Mouse (Mus musculus) midbrain, embryonic 12.5 days (tissue): ENCODE measurements around the gene Gon7. TPM values are rescaled to one million over a fixed set of nuclear protein-coding genes. Genes with fewer than 3 reads are reported as not detected.

Experiments
- ATAC-seq: fragments of 200-750 bp; cut with Nextera tagmentation; 2 replicates; pipeline ENCODE4 v1.8.0; 2017; ENCODE audit warnings: low read depth, moderate TSS enrichment, moderate library complexity; ENCODE audit not compliant: low FRiP score
- H3K27ac ChIP-seq: fragments of 300-500 bp; sonication (generic); replicated peaks from 2 replicates; pipeline ENCODE4 v1.5.1; 2016; ENCODE audit warnings: mild to moderate bottlenecking
- H3K27me3 ChIP-seq: fragments of 300-500 bp; sonication (generic); 2 replicates; pipeline ENCODE4 v1.6.1; 2016; ENCODE audit warnings: mild to moderate bottlenecking
- H3K36me3 ChIP-seq: fragments of 300-500 bp; sonication (generic); 2 replicates; pipeline ENCODE4 v1.6.1; 2016
- H3K4me1 ChIP-seq: fragments of 300-500 bp; sonication (generic); 2 replicates; pipeline ENCODE4 v1.6.1; 2016
- H3K4me2 ChIP-seq: fragments of 300-500 bp; sonication (generic); replicated peaks from 2 replicates; pipeline ENCODE4 v1.6.1; 2016; ENCODE audit warnings: mild to moderate bottlenecking, moderate library complexity
- H3K4me3 ChIP-seq: fragments of 300-500 bp; sonication (generic); 2 replicates; pipeline ENCODE4 v1.5.1; 2016; ENCODE audit warnings: mild to moderate bottlenecking
- H3K9ac ChIP-seq: fragments of 300-500 bp; sonication (generic); replicated peaks from 2 replicates; pipeline ENCODE4 v1.6.1; 2016; ENCODE audit warnings: mild to moderate bottlenecking, moderate library complexity
- H3K9me3 ChIP-seq: fragments of 300-500 bp; sonication (generic); 2 replicates; pipeline ENCODE4 v1.6.1; 2016; ENCODE audit warnings: mild to moderate bottlenecking
- WGBS: fragments of 180-500 bp; shearing (Covaris S2); methylation state at CpG from one replicate; pipeline ENCODE4 v1.1.7; 2016; 5-methylcytosine and 5-hydroxymethylcytosine counted together
- polyA plus RNA-seq: library from polyadenylated mRNA; unstranded; fragments of >200 nt; fragmentation: Nextera tagmentation; extraction: Ambion mirVana; gene quantifications from 2 replicates; pipeline ENCODE4 v1.2.1, GENCODE M21; 2016

Gene Gon7
- polyA plus RNA-seq, 1 experiment from 2014 or later: 46.0 TPM

DNA sequence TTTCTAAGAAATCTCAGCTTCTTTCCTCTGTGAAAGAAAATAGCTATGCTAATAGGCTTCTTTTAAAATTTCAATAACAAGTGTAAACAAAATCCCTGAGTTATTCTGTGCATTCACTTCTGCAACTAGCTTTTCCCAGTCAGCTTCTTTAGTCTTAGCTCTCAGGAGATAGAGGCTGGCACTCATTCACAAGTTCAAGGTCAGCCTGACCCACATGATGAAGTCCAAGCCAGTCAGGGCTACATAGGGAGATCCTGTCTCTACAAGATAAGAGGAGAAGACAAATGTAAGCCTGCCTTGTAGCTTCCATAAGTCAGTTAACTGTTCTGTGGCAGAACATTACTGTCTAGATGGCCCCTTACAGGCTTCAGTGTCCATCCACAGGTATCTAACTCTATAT lies 6.1 kb upstream of the Gon7 start:
- Histone ChIP-seq H3K27me3 (no peaks in the 10 kb centered on the region), H3K9ac (no peak overlapping the region), H3K27ac (no peak overlapping the region), H3K36me3 (peaks cover 49% of the 10 kb centered on the region), H3K9me3 (no peaks in the 10 kb centered on the region), H3K4me1 (peaks cover 11% of the 10 kb centered on the region), H3K4me2 (no peak overlapping the region), H3K4me3 (no peak overlapping the region)
- no peak for ATAC-seq

GRCm38 (mm10) chr12:102761668-102762067 lies 4.1 kb upstream of the Gon7 start:
- peaks cover 33% of the 10 kb centered on the region for H3K36me3 ChIP-seq
- ATAC-seq: no peak
- no peak overlapping the region for H3K27ac ChIP-seq
- H3K9ac ChIP-seq: no peak overlapping the region
- H3K4me2 ChIP-seq: no peak overlapping the region
- H3K27me3 ChIP-seq: no peaks in the 10 kb centered on the region
- no peaks in the 10 kb centered on the region for H3K9me3 ChIP-seq
- 93% methylated on average over 3 of the region's 3 CpGs for WGBS
- no peak overlapping the region for H3K4me3 ChIP-seq
- peaks cover 18% of the 10 kb centered on the region for H3K4me1 ChIP-seq

GRCm38 (mm10) chr12:102758936-102759335 lies 1.3 kb upstream of the Gon7 start:
- Histone ChIP-seq H3K36me3 (peaks cover 18% of the 10 kb centered on the region), H3K4me3 (peak overlapping the region; percentile 86), H3K9me3 (no peaks in the 10 kb centered on the region), H3K9ac (peak overlapping the region; percentile 80), H3K27me3 (no peaks in the 10 kb centered on the region), H3K4me2 (peak overlapping the region; percentile 94), H3K4me1 (peaks cover 24% of the 10 kb centered on the region), H3K27ac (no peak overlapping the region)
- WGBS: 2% methylated on average over 5 of the region's 5 CpGs
- ATAC-seq: no peak

DNA sequence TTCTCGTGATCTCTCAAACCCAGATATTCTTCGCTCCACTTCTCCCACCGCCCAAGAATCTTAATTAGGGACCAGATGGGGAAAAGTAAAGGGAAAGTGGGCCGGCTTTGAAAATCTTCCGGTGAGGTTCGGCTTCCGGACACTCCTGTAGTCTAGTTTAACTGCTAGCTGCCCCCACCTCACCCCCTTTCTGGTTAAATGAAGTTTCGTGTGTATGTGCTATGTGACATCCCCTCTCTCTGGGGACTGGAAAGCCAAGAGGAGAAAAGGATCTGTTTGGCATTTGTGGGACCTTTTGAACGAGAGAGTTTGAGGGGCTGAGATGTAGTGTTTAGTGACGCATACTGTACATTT lies 777 bp upstream of the Gon7 start, which contains the start of gene Gm20604:
TSS of gene Gm20604 (minus strand) at position 270 of the 354 bp plus-strand sequence.
- Histone ChIP-seq H3K27ac (peak within 1 kb of the TSS; percentile 91), H3K36me3 (peaks cover 17% of the 10 kb centered on the region), H3K4me1 (peaks cover 24% of the 10 kb centered on the region), H3K9ac (peak within 1 kb of the TSS; percentile 80), H3K4me2 (peak within 1 kb of the TSS; percentile 94), H3K9me3 (no peaks in the 10 kb centered on the region), H3K4me3 (peak within 1 kb of the TSS; percentile 86), H3K27me3 (no peaks in the 10 kb centered on the region)
- WGBS: under 1% methylated on average over 10 of the region's 10 CpGs
- ATAC-seq: no peak

DNA sequence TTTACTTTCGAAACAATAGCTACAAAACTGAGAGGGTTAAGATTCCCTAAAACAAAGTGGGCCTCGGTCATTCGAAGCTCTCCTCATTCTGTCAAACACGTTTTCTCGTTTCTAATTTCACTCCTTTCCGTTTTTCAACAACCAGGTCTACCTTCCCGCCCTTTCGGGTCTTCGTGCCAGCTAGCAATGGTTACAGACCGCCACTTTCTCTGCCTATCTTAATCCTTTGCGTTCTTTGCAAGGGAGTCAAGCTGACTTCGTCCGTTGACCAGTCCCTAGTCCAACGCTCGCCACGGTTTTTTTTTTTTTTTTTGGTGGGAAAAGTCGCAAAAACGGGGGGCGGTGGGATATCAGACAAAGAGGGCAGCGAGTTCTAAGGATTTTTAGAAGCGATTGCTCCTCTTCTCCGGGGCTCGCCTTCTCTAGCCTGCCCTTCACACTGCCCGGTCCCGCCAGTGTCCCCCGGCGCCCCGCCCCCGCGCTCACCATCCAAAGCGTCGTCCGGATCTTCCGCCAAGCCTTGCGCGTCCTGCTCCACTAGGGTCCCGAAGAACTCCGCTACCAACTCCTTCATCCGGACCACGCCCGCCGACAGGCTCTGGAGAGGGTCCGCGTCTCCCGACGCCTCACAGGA lies 431 bp downstream of the Gon7 start:
- 2% methylated on average over 46 of the region's 46 CpGs for WGBS
- ATAC-seq: peak; percentile 86
- no peaks in the 10 kb centered on the region for H3K27me3 ChIP-seq

GRCm38 (mm10) chr12:102756304-102756703 lies 1.3 kb downstream of the Gon7 start:
- H3K9me3 ChIP-seq: no peaks in the 10 kb centered on the region
- H3K27me3 ChIP-seq: no peaks in the 10 kb centered on the region
- peak overlapping the region; percentile 86 for H3K4me3 ChIP-seq
- H3K27ac ChIP-seq: no peak overlapping the region
- H3K4me1 ChIP-seq: peaks cover 24% of the 10 kb centered on the region
- H3K4me2 ChIP-seq: peak overlapping the region; percentile 73
- H3K36me3 ChIP-seq: peaks cover 9% of the 10 kb centered on the region
- no peak for ATAC-seq
- 90% methylated on average over 7 of the region's 7 CpGs for WGBS
- 0 out of 2 replicates have a peak overlapping the region, but pooled peaks have one; percentile 71 for H3K9ac ChIP-seq

More for the DNA sequence above, 431 bp downstream of the Gon7 start:
- peaks cover 9% of the 10 kb centered on the region for H3K36me3 ChIP-seq
- H3K4me3 ChIP-seq: peak overlapping the region; percentile 86
- peaks cover 24% of the 10 kb centered on the region for H3K4me1 ChIP-seq
- no peaks in the 10 kb centered on the region for H3K9me3 ChIP-seq
- H3K9ac ChIP-seq: peak overlapping the region; percentile 71
- peak overlapping the region; percentile 91 for H3K27ac ChIP-seq
- peak overlapping the region; percentile 73 for H3K4me2 ChIP-seq

DNA sequence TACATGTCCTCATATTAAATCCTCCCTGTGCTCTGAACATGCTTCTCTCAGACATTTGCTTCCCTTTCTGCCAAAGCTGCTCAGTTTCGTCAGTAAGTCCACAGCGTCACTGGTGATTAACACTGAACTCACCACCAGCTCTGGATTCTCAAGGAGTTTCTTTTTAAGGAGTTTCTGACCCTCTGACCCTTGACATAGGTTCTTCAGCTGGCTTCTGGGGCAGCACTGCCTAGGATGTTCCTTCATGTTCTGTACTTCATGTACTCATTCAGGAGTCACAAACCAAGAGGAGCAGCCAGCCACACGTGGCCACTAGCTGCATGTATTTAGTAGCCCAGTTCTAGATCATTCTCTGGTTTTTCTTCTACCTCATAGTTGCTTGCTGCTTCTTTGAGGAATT lies 9.3 kb downstream of the Gon7 start:
- peaks cover 12% of the 10 kb centered on the region; the same call in 1 of the 2 replicates for H3K36me3 ChIP-seq
- no peaks in the 10 kb centered on the region for H3K9me3 ChIP-seq
- no peaks in the 10 kb centered on the region for H3K27me3 ChIP-seq
- no peak for ATAC-seq
- WGBS: 89% methylated on average over 3 of the region's 3 CpGs
- peaks cover 13% of the 10 kb centered on the region for H3K4me1 ChIP-seq
- H3K4me3 ChIP-seq: no peak overlapping the region
- no peak overlapping the region for H3K9ac ChIP-seq
- H3K4me2 ChIP-seq: no peak overlapping the region
- H3K27ac ChIP-seq: no peak overlapping the region

DNA sequence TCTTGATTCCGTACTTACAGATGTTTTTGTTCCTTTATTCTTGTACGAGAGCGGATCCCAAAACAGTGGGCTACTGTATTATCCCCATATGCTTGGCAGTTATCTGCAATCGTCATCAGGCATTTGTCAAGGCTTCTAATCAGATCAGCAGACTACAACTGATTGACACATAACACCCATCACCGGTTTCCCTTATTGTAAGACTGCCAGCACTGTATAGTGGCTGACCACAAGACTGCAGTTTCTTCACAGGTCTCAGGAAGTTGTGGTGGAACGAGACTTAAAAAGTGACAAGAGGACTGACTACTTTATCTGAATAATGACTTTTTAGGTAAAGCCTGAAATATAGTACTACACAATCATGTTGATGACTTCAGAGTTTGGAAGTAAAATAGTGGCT lies 12.8 kb downstream of the Gon7 start:
- WGBS: 68% methylated on average over 6 of the region's 6 CpGs
- no peaks in the 10 kb centered on the region for H3K27me3 ChIP-seq
- no peak overlapping the region for H3K27ac ChIP-seq
- no peak for ATAC-seq
- H3K9ac ChIP-seq: no peak overlapping the region
- peaks cover 17% of the 10 kb centered on the region for H3K36me3 ChIP-seq
- H3K4me3 ChIP-seq: peak overlapping the region; percentile 86; the same call in 1 of the 2 replicates
- no peaks in the 10 kb centered on the region for H3K9me3 ChIP-seq
- H3K4me1 ChIP-seq: peaks cover 24% of the 10 kb centered on the region
- H3K4me2 ChIP-seq: peak overlapping the region; percentile 84

DNA sequence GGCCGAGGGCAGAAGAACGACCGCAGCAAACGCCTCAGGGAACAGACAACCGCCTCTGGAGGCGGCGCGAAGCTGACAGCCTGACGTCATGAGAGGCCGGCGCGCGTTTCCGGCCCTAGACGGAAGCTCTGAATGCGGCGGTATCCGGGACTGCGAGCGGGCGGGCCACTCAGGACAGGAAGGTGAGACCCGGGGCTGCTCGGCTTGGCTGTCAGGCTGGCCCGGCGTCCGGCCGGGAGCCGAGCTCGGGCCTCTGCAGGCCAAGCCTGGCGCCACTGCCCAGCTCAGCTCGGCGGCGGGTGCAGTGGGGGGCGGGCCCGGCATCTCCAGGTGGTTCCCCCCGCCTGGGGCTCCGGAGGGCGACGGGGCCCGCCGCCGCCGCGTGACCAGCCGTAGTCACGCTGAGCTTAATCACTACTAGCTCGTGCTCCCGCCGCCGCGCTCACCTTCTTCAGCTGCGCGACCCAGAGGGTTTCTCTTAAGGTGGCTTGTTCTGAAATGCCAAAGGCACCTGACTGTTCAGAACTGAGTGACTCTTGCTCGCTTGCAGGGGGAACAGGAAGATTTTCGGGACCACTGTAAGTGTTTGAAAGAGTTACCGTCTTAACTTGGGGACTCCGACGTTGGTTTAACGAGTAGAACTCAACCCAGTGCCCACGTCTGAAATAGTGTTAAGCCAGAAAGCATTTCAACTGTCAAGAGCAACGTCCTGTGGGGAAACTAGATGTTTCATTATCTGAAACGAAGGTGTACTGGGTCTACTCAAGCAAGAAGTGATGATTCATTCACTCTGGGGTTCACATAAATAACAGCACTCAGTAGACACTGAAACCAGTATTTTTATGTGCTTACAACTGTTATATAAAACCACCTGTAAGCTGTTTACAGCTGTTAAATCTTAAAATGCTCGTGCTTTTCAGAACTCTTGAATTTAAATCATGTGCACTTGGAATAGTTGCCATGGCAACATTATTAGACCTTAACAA lies 13.7 kb downstream of the Gon7 start, which contains the start of the genes Moap1 and Tmem251:
TSS of gene Moap1 (minus strand) at position 73 of the 986 bp plus-strand sequence.
TSS of gene Tmem251 (plus strand) at position 174 of the 986 bp plus-strand sequence.
- H3K27me3 ChIP-seq: no peaks in the 10 kb centered on the region
- H3K9ac ChIP-seq: peak within 1 kb of the TSS; percentile 87
- H3K4me1 ChIP-seq: peaks cover 24% of the 10 kb centered on the region
- H3K36me3 ChIP-seq: peaks cover 11% of the 10 kb centered on the region
- peak within 1 kb of the TSS; percentile 86 for H3K4me3 ChIP-seq
- peak within 1 kb of the TSS; percentile 84 for H3K4me2 ChIP-seq
- peak; percentile 97 for ATAC-seq
- WGBS: under 1% methylated on average over 63 of the region's 63 CpGs
- H3K27ac ChIP-seq: peak within 1 kb of the TSS; percentile 93
- no peaks in the 10 kb centered on the region for H3K9me3 ChIP-seq

GRCm38 (mm10) chr12:102743036-102743588 lies 14.5 kb downstream of the Gon7 start:
- peak overlapping the region; percentile 86 for H3K4me3 ChIP-seq
- H3K9me3 ChIP-seq: no peaks in the 10 kb centered on the region
- peaks cover 24% of the 10 kb centered on the region for H3K4me1 ChIP-seq
- whole genome bisulfite sequencing: under 1% methylated on average over 33 of the region's 33 CpGs
- peaks cover 6% of the 10 kb centered on the region for H3K36me3 ChIP-seq
- H3K9ac ChIP-seq: peak overlapping the region; percentile 87
- H3K27ac ChIP-seq: peak overlapping the region; percentile 93
- ATAC-seq: peak; percentile 72
- no peaks in the 10 kb centered on the region for H3K27me3 ChIP-seq
- peak overlapping the region; percentile 84 for H3K4me2 ChIP-seq

DNA sequence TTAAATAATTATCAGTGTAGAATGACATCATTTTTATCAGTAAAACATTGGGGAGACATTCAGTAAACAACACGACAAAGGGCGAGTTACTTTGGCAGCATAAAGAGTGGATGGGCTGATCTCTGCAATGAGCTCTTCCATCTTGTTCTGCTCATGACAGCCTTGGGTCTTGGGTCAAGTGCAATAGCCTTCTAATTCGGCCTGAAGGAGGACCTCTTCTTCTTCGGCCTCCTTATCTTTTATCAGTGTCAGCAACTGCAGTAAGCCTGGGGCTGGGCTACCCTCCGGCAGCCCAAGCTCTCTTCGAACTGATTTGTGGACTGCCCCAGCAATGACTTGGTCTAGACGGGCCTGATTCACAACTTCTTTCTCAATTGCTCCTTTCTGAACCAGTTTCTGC lies 15.5 kb downstream of the Gon7 start:
- peak overlapping the region; percentile 84; the same call in 1 of the 2 replicates for H3K4me2 ChIP-seq
- H3K27me3 ChIP-seq: no peaks in the 10 kb centered on the region
- no peaks in the 10 kb centered on the region for H3K9me3 ChIP-seq
- no peak overlapping the region for H3K9ac ChIP-seq
- H3K27ac ChIP-seq: no peak overlapping the region
- no peak overlapping the region for H3K4me3 ChIP-seq
- 90% methylated on average over 7 of the region's 7 CpGs for WGBS
- no peak for ATAC-seq
- peaks cover 24% of the 10 kb centered on the region for H3K4me1 ChIP-seq
- H3K36me3 ChIP-seq: peaks cover 6% of the 10 kb centered on the region; the same call in 1 of the 2 replicates
